Mouse (Mus musculus): Measurements from ENCODE around the gene Armc8.

GRCm38 (mm10) chr9:99454211-99454610, 114.5 kb downstream of the Armc8 start:
- no peak for TF ChIP-seq GATA1 (IDR thresholded peaks at IDR 0.05; ENCODE audit: low read length)
- no peak for TF ChIP-seq TAL1 (IDR thresholded peaks at IDR 0.05; ENCODE audit: low read length)

Data from erythroblast, embryonic 14.5 days (primary cell).